Mouse (Mus musculus) retina, postnatal 1 day (tissue): Measurements from ENCODE around the gene Trak2.
"Not testable (repeated sequence)": the region's sequence is repeated elsewhere in the genome, so short reads cannot be mapped to it uniquely, and the experiment has no call there.

Experiments
- DNase-seq: peaks from one replicate; pipeline ENCODE4 v3.0.0-alpha.2; 2012

The Trak2 gene

GRCm38 (mm10) chr1:58973366-58974221 lies at the start of gene Trak2, which contains the start of gene Stradb:
Gene Trak2 (minus strand): TSS chr1:58973430.
Gene Stradb (plus strand): TSS chr1:58973522.
- DNase-seq, result peak; percentile 98

GRCm38 (mm10) chr1:59021556-59021955 lies 48.3 kb upstream of the Trak2 start:
- DNase-seq, result no peak

GRCm38 (mm10) chr1:59009250-59009649 lies 36.0 kb upstream of the Trak2 start:
- DNase-seq, result peak; percentile 20

GRCm38 (mm10) chr1:58995313-58995712 lies 22.1 kb upstream of the Trak2 start:
- no peak for DNase-seq

- DNase-seq, result peak; percentile 14
Measured at GRCm38 (mm10) chr1:58993723-58994122, 20.5 kb upstream of the Trak2 start.

- no peak for DNase-seq
Measured at GRCm38 (mm10) chr1:58993144-58993543, 19.9 kb upstream of the Trak2 start.

- no peak for DNase-seq
Measured at GRCm38 (mm10) chr1:58984586-58984985, 11.4 kb upstream of the Trak2 start.

GRCm38 (mm10) chr1:58982276-58982675 lies 9.0 kb upstream of the Trak2 start:
- no peak for DNase-seq

- no peak for DNase-seq
Measured at GRCm38 (mm10) chr1:58972851-58973365, 322 bp downstream of the Trak2 start.

- DNase-seq, result no peak
Measured at GRCm38 (mm10) chr1:58971097-58971496, 2.1 kb downstream of the Trak2 start.

- peak; percentile 5 for DNase-seq
Measured at GRCm38 (mm10) chr1:58970054-58970453, 3.2 kb downstream of the Trak2 start.

- no peak for DNase-seq
Measured at GRCm38 (mm10) chr1:58967534-58967933, 5.7 kb downstream of the Trak2 start.

- no peak for DNase-seq
Measured at GRCm38 (mm10) chr1:58962865-58963264, 10.4 kb downstream of the Trak2 start.

GRCm38 (mm10) chr1:58962418-58962817 lies 10.8 kb downstream of the Trak2 start:
- no peak for DNase-seq

GRCm38 (mm10) chr1:58961152-58961893 lies 11.9 kb downstream of the Trak2 start:
- DNase-seq, result no peak

- no peak for DNase-seq
Measured at GRCm38 (mm10) chr1:58959682-58960081, 13.5 kb downstream of the Trak2 start.

GRCm38 (mm10) chr1:58958789-58959526 lies 14.3 kb downstream of the Trak2 start:
- not testable (repeated sequence) for DNase-seq

GRCm38 (mm10) chr1:58957931-58958330 lies 15.3 kb downstream of the Trak2 start:
- no peak for DNase-seq

- DNase-seq, result no peak
Measured at GRCm38 (mm10) chr1:58956229-58956628, 17.0 kb downstream of the Trak2 start.

GRCm38 (mm10) chr1:58955716-58956115 lies 17.5 kb downstream of the Trak2 start:
- no peak for DNase-seq

GRCm38 (mm10) chr1:58954578-58955410 lies 18.4 kb downstream of the Trak2 start:
- DNase-seq, result no peak
